Mouse (Mus musculus) CH12.LX (cell line): ENCODE measurements around the gene Wnk1. TPM values are rescaled to one million over a fixed set of nuclear protein-coding genes. Genes with fewer than 3 reads are reported as not detected.
"Not testable (repeated sequence)": the region's sequence is repeated elsewhere in the genome, so short reads cannot be mapped to it uniquely, and the experiment has no call there.

ENCODE experiments used
- DNase-seq: peaks from one replicate; pipeline ENCODE4 v3.0.0-alpha.2; 2013; ENCODE audit errors: extremely low read depth
- H3K27ac ChIP-seq: 2 replicates; pipeline ENCODE4 v1.5.1; 2012; ENCODE audit warnings: low read depth, mild to moderate bottlenecking, control low read depth, moderate library complexity; ENCODE audit not compliant: insufficient read depth
- H3K27me3 ChIP-seq: replicated peaks from 2 replicates; pipeline ENCODE3; 2012; ENCODE audit warnings: inconsistent platforms
- H3K36me3 ChIP-seq, 2 experiments: replicated peaks in 1 of 2; 2 replicates each; pipeline versions ENCODE3 to v1.6.1; 2012; ENCODE audit warnings: inconsistent platforms in 1 of 2, low read length in 1 of 2, mild to moderate bottlenecking in 1 of 2, mixed read lengths in 1 of 2, moderate library complexity in 1 of 2; ENCODE audit not compliant: control insufficient read depth in 1 of 2, insufficient read depth in 1 of 2
- H3K4me1 ChIP-seq, 2 experiments: 2 replicates each; pipeline ENCODE4 v1.6.1; 2012; ENCODE audit warnings: inconsistent platforms in 1 of 2, moderate library complexity in 1 of 2; ENCODE audit not compliant: insufficient read depth in 2 of 2, control insufficient read depth in 1 of 2
- H3K4me2 ChIP-seq: 2 replicates; pipeline ENCODE4 v1.6.1; 2012; ENCODE audit warnings: low read depth, mild to moderate bottlenecking, control low read depth; ENCODE audit not compliant: poor library complexity, insufficient read depth, severe bottlenecking
- H3K4me3 ChIP-seq, 3 experiments: fragments of 150-350 bp in 1 of 3; sonication (generic) in 1 of 3; replicated peaks in 1 of 3; 2 replicates each; pipeline versions ENCODE3 to v1.5.1; 2011 to 2012; ENCODE audit warnings: low read depth in 2 of 3, low read length in 2 of 3, mild to moderate bottlenecking in 2 of 3, moderate library complexity in 2 of 3, control low read depth in 1 of 3, improper control_type of control experiment in 1 of 3, inconsistent platforms in 1 of 3, mixed read lengths in 1 of 3; ENCODE audit not compliant: poor library complexity in 1 of 3
- H3K79me2 ChIP-seq: replicated peaks from 2 replicates; pipeline ENCODE4 v1.6.1; 2012; ENCODE audit warnings: mild to moderate bottlenecking, moderate library complexity; ENCODE audit not compliant: control insufficient read depth, poor library complexity, insufficient read depth, severe bottlenecking; ENCODE audit errors: extremely low read depth
- H3K9ac ChIP-seq: 2 replicates; pipeline ENCODE4 v1.6.1; 2012; ENCODE audit warnings: low read depth, mild to moderate bottlenecking, control low read depth, moderate library complexity; ENCODE audit not compliant: insufficient read depth
- H3K9me3 ChIP-seq: replicated peaks from 2 replicates; pipeline ENCODE3; 2012; ENCODE audit warnings: low read length, inconsistent platforms, mixed read lengths
- BHLHE40 ChIP-seq: IDR thresholded peaks from 2 replicates; pipeline ENCODE4 v1.6.1; 2011; ENCODE audit warnings: mild to moderate bottlenecking, low read depth, low read length, improper control_type of control experiment
- CHD1 ChIP-seq: IDR thresholded peaks from 2 replicates; pipeline ENCODE4 v1.6.1; 2012; ENCODE audit warnings: low read depth, low read length, improper control_type of control experiment, inconsistent platforms
- CHD2 ChIP-seq: IDR thresholded peaks from 2 replicates; pipeline ENCODE4 v1.6.1; 2011; ENCODE audit warnings: low read length, improper control_type of control experiment
- E2F4 ChIP-seq: IDR thresholded peaks from 2 replicates; pipeline ENCODE4 v1.6.1; 2011; ENCODE audit warnings: low read depth, low read length, improper control_type of control experiment; ENCODE audit not compliant: insufficient replicate concordance
- ELF1 ChIP-seq: IDR thresholded peaks from 2 replicates; pipeline ENCODE4 v1.6.1; 2014; ENCODE audit warnings: low read depth, mild to moderate bottlenecking, inconsistent platforms, low read length, improper control_type of control experiment
- ETS1 ChIP-seq: conservative IDR thresholded peaks from 2 replicates; pipeline ENCODE4 v1.6.1; 2012; ENCODE audit warnings: low read depth, mild to moderate bottlenecking, inconsistent platforms, low read length, improper control_type of control experiment, moderate library complexity
- GABPA ChIP-seq: IDR thresholded peaks from 2 replicates; pipeline ENCODE4 v1.6.1; 2012; ENCODE audit warnings: low read depth, low read length, improper control_type of control experiment, inconsistent platforms; ENCODE audit not compliant: insufficient replicate concordance
- HCFC1 ChIP-seq: IDR thresholded peaks from 2 replicates; pipeline ENCODE4 v1.6.1; 2012; ENCODE audit warnings: low read depth, mild to moderate bottlenecking, inconsistent platforms, low read length, improper control_type of control experiment
- JUN ChIP-seq: IDR thresholded peaks from 2 replicates; pipeline ENCODE4 v1.6.1; 2011; ENCODE audit warnings: low read depth, mild to moderate bottlenecking, low read length, improper control_type of control experiment, moderate library complexity; ENCODE audit not compliant: insufficient read depth
- KAT2A ChIP-seq: IDR thresholded peaks from 2 replicates; pipeline ENCODE4 v1.6.1; 2012; ENCODE audit warnings: low read length, improper control_type of control experiment, inconsistent platforms; ENCODE audit not compliant: insufficient replicate concordance
- MAFK ChIP-seq: IDR thresholded peaks from 2 replicates; pipeline ENCODE4 v1.6.1; 2011; ENCODE audit warnings: low read length, improper control_type of control experiment; ENCODE audit not compliant: insufficient replicate concordance
- MAZ ChIP-seq: IDR thresholded peaks from 2 replicates; pipeline ENCODE4 v1.6.1; 2012; ENCODE audit warnings: low read depth, mild to moderate bottlenecking, inconsistent platforms, low read length, improper control_type of control experiment, moderate library complexity
- MYC ChIP-seq: IDR thresholded peaks from 2 replicates; pipeline ENCODE4 v1.6.1; 2011; ENCODE audit warnings: low read depth, mild to moderate bottlenecking, improper control_type of control experiment, low read length
- NELFE ChIP-seq: IDR thresholded peaks from 2 replicates; pipeline ENCODE4 v1.6.1; 2011; ENCODE audit warnings: low read depth, low read length, improper control_type of control experiment
- NRF1 ChIP-seq: IDR thresholded peaks from 2 replicates; pipeline ENCODE4 v1.6.1; 2014; ENCODE audit warnings: low read depth, mild to moderate bottlenecking, inconsistent platforms, low read length, improper control_type of control experiment, moderate library complexity
- PAX5 ChIP-seq: IDR thresholded peaks from 2 replicates; pipeline ENCODE4 v1.6.1; 2012; ENCODE audit warnings: low read length, inconsistent platforms, mixed read lengths
- POLR2A ChIP-seq: IDR thresholded peaks from 2 replicates; pipeline ENCODE4 v1.6.1; 2011; ENCODE audit warnings: low read depth, mild to moderate bottlenecking, improper control_type of control experiment, low read length
- POLR2AphosphoS2 ChIP-seq: IDR thresholded peaks from 2 replicates; pipeline ENCODE4 v1.6.1; 2011; ENCODE audit warnings: low read depth, low read length, improper control_type of control experiment
- RAD21 ChIP-seq: IDR thresholded peaks from 2 replicates; pipeline ENCODE4 v1.6.1; 2011; ENCODE audit warnings: low read depth, mild to moderate bottlenecking, low read length, improper control_type of control experiment, moderate library complexity
- RCOR1 ChIP-seq: conservative IDR thresholded peaks from 2 replicates; pipeline ENCODE4 v1.6.1; 2012; ENCODE audit warnings: low read depth, mild to moderate bottlenecking, inconsistent platforms, low read length, improper control_type of control experiment
- SIN3A ChIP-seq: IDR thresholded peaks from 2 replicates; pipeline ENCODE4 v1.6.1; 2012; ENCODE audit warnings: low read length, improper control_type of control experiment, inconsistent platforms
- SMC3 ChIP-seq: IDR thresholded peaks from 2 replicates; pipeline ENCODE4 v1.6.1; 2011; ENCODE audit warnings: low read depth, low read length, improper control_type of control experiment
- TBP ChIP-seq: conservative IDR thresholded peaks from 2 replicates; pipeline ENCODE4 v1.6.1; 2011; ENCODE audit warnings: low read depth, low read length, improper control_type of control experiment
- TCF12 ChIP-seq: IDR thresholded peaks from 2 replicates; pipeline ENCODE4 v1.6.1; 2014; ENCODE audit warnings: low read depth, mild to moderate bottlenecking, inconsistent platforms, low read length, improper control_type of control experiment
- UBTF ChIP-seq: IDR thresholded peaks from 2 replicates; pipeline ENCODE4 v1.6.1; 2012; ENCODE audit warnings: low read depth, mild to moderate bottlenecking, inconsistent platforms, low read length, improper control_type of control experiment, moderate library complexity
- USF1 ChIP-seq: IDR thresholded peaks from 2 replicates; pipeline ENCODE4 v1.6.1; 2014; ENCODE audit warnings: low read depth, mild to moderate bottlenecking, inconsistent platforms, low read length, improper control_type of control experiment
- USF2 ChIP-seq: conservative IDR thresholded peaks from 2 replicates; pipeline ENCODE4 v1.6.1; 2011; ENCODE audit warnings: low read depth, low read length, improper control_type of control experiment
- ZC3H11A ChIP-seq: IDR thresholded peaks from 2 replicates; pipeline ENCODE4 v1.6.1; 2012; ENCODE audit warnings: low read depth, mild to moderate bottlenecking, inconsistent platforms, low read length, improper control_type of control experiment
- ZKSCAN1 ChIP-seq: IDR thresholded peaks from 2 replicates; pipeline ENCODE4 v1.6.1; 2012; ENCODE audit warnings: low read depth, inconsistent platforms, low read length, improper control_type of control experiment, borderline replicate concordance
- ZMIZ1 ChIP-seq: IDR thresholded peaks from 2 replicates; pipeline ENCODE4 v1.6.1; 2012; ENCODE audit warnings: low read depth, mild to moderate bottlenecking, inconsistent platforms, low read length, improper control_type of control experiment
- ZNF384 ChIP-seq: IDR thresholded peaks from 2 replicates; pipeline ENCODE4 v1.6.1; 2012; ENCODE audit warnings: low read depth, low read length, improper control_type of control experiment, inconsistent platforms
- dilution Hi-C: fragments of 300-500 bp; cut with MboI; formaldehyde crosslinking; loops from 2 replicates; pipeline ENCODE4 v1.14.3; 2020; ENCODE audit warnings: low sequenced_read_pairs; ENCODE audit not compliant: extremely low pct_unique_long_range_greater_than_20kb, extremely low pct_ligation_motif_present
- in situ Hi-C: fragments of 300-500 bp; cut with MboI; formaldehyde crosslinking; loops from 3 replicates; pipeline ENCODE4 v1.14.3; 2019; ENCODE audit warnings: low sequenced_read_pairs, low pct_ligation_motif_present, low pct_unique_long_range_greater_than_20kb, mixed read lengths
- polyA plus RNA-seq: library from polyadenylated mRNA; unstranded; fragments of >175 nt; gene quantifications from 2 replicates; pipeline ENCODE4 v1.2.1, GENCODE M21; 2012; ENCODE audit warnings: low read depth; ENCODE audit not compliant: insufficient read length
- total RNA-seq, 2 experiments: library from RNA; depleted of rRNA; stranded (reverse); fragments of 300-350 nt in 1 of 2; fragments of >200 nt in 1 of 2; gene quantifications; 2 replicates each; pipeline ENCODE4 v1.2.3; 2012 to 2014

Wnk1 gene
- 113 and 125 TPM in 2 replicates for total RNA-seq (2012; rRNA removed)
- total RNA-seq (2014; rRNA removed): 84.8 and 97.2 TPM in 2 replicates
- 179 and 216 TPM in 2 replicates for polyA plus RNA-seq

- no peaks in the 10 kb centered on the region for H3K9me3 ChIP-seq
- dilution Hi-C loops: no loop called here
- peak; percentile 99 for DNase-seq
- peak within 1 kb of the TSS; percentile 84 to 93 (median 89) for H3K4me3 ChIP-seq
- in situ Hi-C loops: loop anchor here (5.0 to 10.0 kb wide), 2 partner anchors 116 to 149 kb away; no protein-coding TSS in a partner anchor
- H3K36me3 ChIP-seq: peaks cover 12 to 23% of the 10 kb centered on the region in 2 experiments
- TF ChIP-seq JUN (0 out of 2 replicates have a peak, but pooled peaks have one; percentile 1), ZKSCAN1 (no peak), NELFE (peak; percentile 96), GABPA (peak; percentile 83; the same call in 1 of the 2 replicates), PAX5 (no peak), SMC3 (no peak), RAD21 (no peak), ZC3H11A (no peak), MAFK (no peak), POLR2A (peak; percentile 100), MAZ (peak; percentile 69; the same call in 1 of the 2 replicates), CHD1 (no peak; the same call in 1 of the 2 replicates), HCFC1 (peak; percentile 95), USF2 (no peak), ZMIZ1 (peak; percentile 91), TBP (peak; percentile 94), POLR2AphosphoS2 (peak; percentile 89), USF1 (no peak), MYC (peak; percentile 57), KAT2A (peak; percentile 98), ZNF384 (no peak), UBTF (peak; percentile 49; the same call in 1 of the 2 replicates), BHLHE40 (no peak; the same call in 1 of the 2 replicates), SIN3A (peak; percentile 62), ETS1 (no peak; the same call in none of the 2 replicates), NRF1 (peak; percentile 91), RCOR1 (no peak), TCF12 (peak; percentile 87), E2F4 (no peak), ELF1 (peak; percentile 96), CHD2 (peak; percentile 98)
- TF ChIP-seq, all 38 proteins: peak for 17
- peaks cover 3 to 25% of the 10 kb centered on the region in 2 experiments for H3K4me1 ChIP-seq
- H3K27ac ChIP-seq: peak within 1 kb of the TSS; percentile 92
- H3K27me3 ChIP-seq: no peaks in the 10 kb centered on the region
- H3K79me2 ChIP-seq: peaks cover 43% of the 10 kb centered on the region
- peak within 1 kb of the TSS; percentile 96 for H3K4me2 ChIP-seq
- H3K9ac ChIP-seq: peak within 1 kb of the TSS; percentile 99
Observed at GRCm38 (mm10) chr6:120038366-120039255, at the start of gene Wnk1. Gene Wnk1 (minus strand): TSS chr6:120038672.

GRCm38 (mm10) chr6:120087041-120087440, 48.6 kb upstream of the Wnk1 start:
- H3K9me3 ChIP-seq, H3K4me3 ChIP-seq, in situ Hi-C loops, H3K27ac ChIP-seq, H3K79me2 ChIP-seq, H3K27me3 ChIP-seq, dilution Hi-C loops, H3K9ac ChIP-seq, H3K4me2 ChIP-seq, DNase-seq, H3K36me3 ChIP-seq: not testable (repeated sequence)
- H3K4me1 ChIP-seq: peaks cover 28 to 78% of the 10 kb centered on the region in 2 experiments
